Mouse (Mus musculus) CH12.LX (cell line): Measurements from ENCODE around the gene Tedc1. TPM values are rescaled to one million over a fixed set of nuclear protein-coding genes. Genes with fewer than 3 reads are reported as not detected.

Experiments used
- DNase-seq: peaks from one replicate; pipeline ENCODE4 v3.0.0-alpha.2; 2013; ENCODE audit errors: extremely low read depth
- H3K27ac ChIP-seq: 2 replicates; pipeline ENCODE4 v1.5.1; 2012; ENCODE audit warnings: low read depth, mild to moderate bottlenecking, control low read depth, moderate library complexity; ENCODE audit not compliant: insufficient read depth
- H3K27me3 ChIP-seq: replicated peaks from 2 replicates; pipeline ENCODE3; 2012; ENCODE audit warnings: inconsistent platforms
- H3K36me3 ChIP-seq, 2 experiments: replicated peaks in 1 of 2; 2 replicates each; pipeline versions ENCODE3 to v1.6.1; 2012; ENCODE audit warnings: inconsistent platforms in 1 of 2, low read length in 1 of 2, mild to moderate bottlenecking in 1 of 2, mixed read lengths in 1 of 2, moderate library complexity in 1 of 2; ENCODE audit not compliant: control insufficient read depth in 1 of 2, insufficient read depth in 1 of 2
- H3K4me1 ChIP-seq, 2 experiments: 2 replicates each; pipeline ENCODE4 v1.6.1; 2012; ENCODE audit warnings: inconsistent platforms in 1 of 2, moderate library complexity in 1 of 2; ENCODE audit not compliant: insufficient read depth in 2 of 2, control insufficient read depth in 1 of 2
- H3K4me2 ChIP-seq: 2 replicates; pipeline ENCODE4 v1.6.1; 2012; ENCODE audit warnings: low read depth, mild to moderate bottlenecking, control low read depth; ENCODE audit not compliant: poor library complexity, insufficient read depth, severe bottlenecking
- H3K4me3 ChIP-seq, 3 experiments: fragments of 150-350 bp in 1 of 3; sonication (generic) in 1 of 3; replicated peaks in 1 of 3; 2 replicates each; pipeline versions ENCODE3 to v1.5.1; 2011 to 2012; ENCODE audit warnings: low read depth in 2 of 3, low read length in 2 of 3, mild to moderate bottlenecking in 2 of 3, moderate library complexity in 2 of 3, control low read depth in 1 of 3, improper control_type of control experiment in 1 of 3, inconsistent platforms in 1 of 3, mixed read lengths in 1 of 3; ENCODE audit not compliant: poor library complexity in 1 of 3
- H3K79me2 ChIP-seq: replicated peaks from 2 replicates; pipeline ENCODE4 v1.6.1; 2012; ENCODE audit warnings: mild to moderate bottlenecking, moderate library complexity; ENCODE audit not compliant: control insufficient read depth, poor library complexity, insufficient read depth, severe bottlenecking; ENCODE audit errors: extremely low read depth
- H3K9ac ChIP-seq: 2 replicates; pipeline ENCODE4 v1.6.1; 2012; ENCODE audit warnings: low read depth, mild to moderate bottlenecking, control low read depth, moderate library complexity; ENCODE audit not compliant: insufficient read depth
- H3K9me3 ChIP-seq: replicated peaks from 2 replicates; pipeline ENCODE3; 2012; ENCODE audit warnings: low read length, inconsistent platforms, mixed read lengths
- BHLHE40 ChIP-seq: IDR thresholded peaks from 2 replicates; pipeline ENCODE4 v1.6.1; 2011; ENCODE audit warnings: mild to moderate bottlenecking, low read depth, low read length, improper control_type of control experiment
- E2F4 ChIP-seq: IDR thresholded peaks from 2 replicates; pipeline ENCODE4 v1.6.1; 2011; ENCODE audit warnings: low read depth, low read length, improper control_type of control experiment; ENCODE audit not compliant: insufficient replicate concordance
- EP300 ChIP-seq: IDR thresholded peaks from 2 replicates; pipeline ENCODE4 v1.6.1; 2011; ENCODE audit warnings: low read length, improper control_type of control experiment
- ETS1 ChIP-seq: conservative IDR thresholded peaks from 2 replicates; pipeline ENCODE4 v1.6.1; 2012; ENCODE audit warnings: low read depth, mild to moderate bottlenecking, inconsistent platforms, low read length, improper control_type of control experiment, moderate library complexity
- GABPA ChIP-seq: IDR thresholded peaks from 2 replicates; pipeline ENCODE4 v1.6.1; 2012; ENCODE audit warnings: low read depth, low read length, improper control_type of control experiment, inconsistent platforms; ENCODE audit not compliant: insufficient replicate concordance
- HCFC1 ChIP-seq: IDR thresholded peaks from 2 replicates; pipeline ENCODE4 v1.6.1; 2012; ENCODE audit warnings: low read depth, mild to moderate bottlenecking, inconsistent platforms, low read length, improper control_type of control experiment
- KAT2A ChIP-seq: IDR thresholded peaks from 2 replicates; pipeline ENCODE4 v1.6.1; 2012; ENCODE audit warnings: low read length, improper control_type of control experiment, inconsistent platforms; ENCODE audit not compliant: insufficient replicate concordance
- MAX ChIP-seq: IDR thresholded peaks from 2 replicates; pipeline ENCODE4 v1.6.1; 2011; ENCODE audit warnings: low read length, improper control_type of control experiment
- MEF2A ChIP-seq: IDR thresholded peaks from 2 replicates; pipeline ENCODE4 v1.6.1; 2014; ENCODE audit warnings: low read depth, mild to moderate bottlenecking, inconsistent platforms, low read length, improper control_type of control experiment, borderline replicate concordance
- NELFE ChIP-seq: IDR thresholded peaks from 2 replicates; pipeline ENCODE4 v1.6.1; 2011; ENCODE audit warnings: low read depth, low read length, improper control_type of control experiment
- NRF1 ChIP-seq: IDR thresholded peaks from 2 replicates; pipeline ENCODE4 v1.6.1; 2014; ENCODE audit warnings: low read depth, mild to moderate bottlenecking, inconsistent platforms, low read length, improper control_type of control experiment, moderate library complexity
- PAX5 ChIP-seq: IDR thresholded peaks from 2 replicates; pipeline ENCODE4 v1.6.1; 2012; ENCODE audit warnings: low read length, inconsistent platforms, mixed read lengths
- POLR2AphosphoS2 ChIP-seq: IDR thresholded peaks from 2 replicates; pipeline ENCODE4 v1.6.1; 2011; ENCODE audit warnings: low read depth, low read length, improper control_type of control experiment
- RAD21 ChIP-seq: IDR thresholded peaks from 2 replicates; pipeline ENCODE4 v1.6.1; 2011; ENCODE audit warnings: low read depth, mild to moderate bottlenecking, low read length, improper control_type of control experiment, moderate library complexity
- RCOR1 ChIP-seq: conservative IDR thresholded peaks from 2 replicates; pipeline ENCODE4 v1.6.1; 2012; ENCODE audit warnings: low read depth, mild to moderate bottlenecking, inconsistent platforms, low read length, improper control_type of control experiment
- SIN3A ChIP-seq: IDR thresholded peaks from 2 replicates; pipeline ENCODE4 v1.6.1; 2012; ENCODE audit warnings: low read length, improper control_type of control experiment, inconsistent platforms
- SMC3 ChIP-seq: IDR thresholded peaks from 2 replicates; pipeline ENCODE4 v1.6.1; 2011; ENCODE audit warnings: low read depth, low read length, improper control_type of control experiment
- TCF12 ChIP-seq: IDR thresholded peaks from 2 replicates; pipeline ENCODE4 v1.6.1; 2014; ENCODE audit warnings: low read depth, mild to moderate bottlenecking, inconsistent platforms, low read length, improper control_type of control experiment
- UBTF ChIP-seq: IDR thresholded peaks from 2 replicates; pipeline ENCODE4 v1.6.1; 2012; ENCODE audit warnings: low read depth, mild to moderate bottlenecking, inconsistent platforms, low read length, improper control_type of control experiment, moderate library complexity
- USF1 ChIP-seq: IDR thresholded peaks from 2 replicates; pipeline ENCODE4 v1.6.1; 2014; ENCODE audit warnings: low read depth, mild to moderate bottlenecking, inconsistent platforms, low read length, improper control_type of control experiment
- USF2 ChIP-seq: conservative IDR thresholded peaks from 2 replicates; pipeline ENCODE4 v1.6.1; 2011; ENCODE audit warnings: low read depth, low read length, improper control_type of control experiment
- ZC3H11A ChIP-seq: IDR thresholded peaks from 2 replicates; pipeline ENCODE4 v1.6.1; 2012; ENCODE audit warnings: low read depth, mild to moderate bottlenecking, inconsistent platforms, low read length, improper control_type of control experiment
- ZMIZ1 ChIP-seq: IDR thresholded peaks from 2 replicates; pipeline ENCODE4 v1.6.1; 2012; ENCODE audit warnings: low read depth, mild to moderate bottlenecking, inconsistent platforms, low read length, improper control_type of control experiment
- dilution Hi-C: fragments of 300-500 bp; cut with MboI; formaldehyde crosslinking; loops from 2 replicates; pipeline ENCODE4 v1.14.3; 2020; ENCODE audit warnings: low sequenced_read_pairs; ENCODE audit not compliant: extremely low pct_unique_long_range_greater_than_20kb, extremely low pct_ligation_motif_present
- in situ Hi-C: fragments of 300-500 bp; cut with MboI; formaldehyde crosslinking; loops from 3 replicates; pipeline ENCODE4 v1.14.3; 2019; ENCODE audit warnings: low sequenced_read_pairs, low pct_ligation_motif_present, low pct_unique_long_range_greater_than_20kb, mixed read lengths
- polyA plus RNA-seq: library from polyadenylated mRNA; unstranded; fragments of >175 nt; gene quantifications from 2 replicates; pipeline ENCODE4 v1.2.1, GENCODE M21; 2012; ENCODE audit warnings: low read depth; ENCODE audit not compliant: insufficient read length
- total RNA-seq, 2 experiments: library from RNA; depleted of rRNA; stranded (reverse); fragments of 300-350 nt in 1 of 2; fragments of >200 nt in 1 of 2; gene quantifications; 2 replicates each; pipeline ENCODE4 v1.2.3; 2012 to 2014

Tedc1 gene
- total and polyA plus RNA-seq, 3 experiments, result 6.4 to 14.0 (median 9.0) TPM

DNA sequence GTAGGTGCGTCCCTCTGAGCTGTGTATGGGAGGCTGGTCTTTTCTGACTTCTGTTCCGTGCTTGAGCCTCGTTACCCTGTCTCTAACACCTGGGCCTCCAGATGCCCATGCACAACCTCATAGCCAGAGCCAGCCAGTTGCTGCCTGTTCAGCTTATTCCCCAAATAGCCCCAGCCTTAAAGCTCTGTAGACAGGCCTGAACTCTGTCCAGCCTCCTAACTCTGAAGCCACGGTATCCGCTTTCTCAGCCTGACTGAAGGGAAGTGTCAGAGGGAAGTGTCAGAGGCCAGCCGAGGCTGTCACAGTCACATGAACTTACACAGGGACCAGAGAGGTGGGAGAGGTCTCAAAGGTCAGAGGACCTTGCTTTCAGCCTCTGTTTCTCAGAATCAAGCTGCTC is 31.5 kb upstream of the Tedc1 start:
- TF ChIP-seq E2F4 (no peak), BHLHE40 (no peak), RCOR1 (no peak), PAX5 (no peak), USF2 (no peak), NELFE (no peak), SIN3A (no peak), TCF12 (no peak), ZMIZ1 (no peak), ZC3H11A (no peak), POLR2AphosphoS2 (no peak), HCFC1 (no peak), MEF2A (no peak), SMC3 (no peak), GABPA (no peak), KAT2A (no peak), NRF1 (no peak), ETS1 (no peak), RAD21 (no peak)
- no peaks in the 10 kb centered on the region for H3K79me2 ChIP-seq
- dilution Hi-C loops, result no loop called here
- H3K9ac ChIP-seq, result no peak overlapping the region
- no peaks in the 10 kb centered on the region for H3K9me3 ChIP-seq
- no peak for DNase-seq
- in situ Hi-C loops, result no loop called here
- no peak overlapping the region for H3K4me2 ChIP-seq
- H3K27ac ChIP-seq, result no peak overlapping the region
- H3K4me1 ChIP-seq, result peaks cover 0 to 1% of the 10 kb centered on the region in 2 experiments; a peak in 1 of 4 replicates
- H3K27me3 ChIP-seq, result no peaks in the 10 kb centered on the region
- H3K36me3 ChIP-seq, result peaks cover 96 to 99% of the 10 kb centered on the region in 2 experiments
- no peak overlapping the region for H3K4me3 ChIP-seq

DNA sequence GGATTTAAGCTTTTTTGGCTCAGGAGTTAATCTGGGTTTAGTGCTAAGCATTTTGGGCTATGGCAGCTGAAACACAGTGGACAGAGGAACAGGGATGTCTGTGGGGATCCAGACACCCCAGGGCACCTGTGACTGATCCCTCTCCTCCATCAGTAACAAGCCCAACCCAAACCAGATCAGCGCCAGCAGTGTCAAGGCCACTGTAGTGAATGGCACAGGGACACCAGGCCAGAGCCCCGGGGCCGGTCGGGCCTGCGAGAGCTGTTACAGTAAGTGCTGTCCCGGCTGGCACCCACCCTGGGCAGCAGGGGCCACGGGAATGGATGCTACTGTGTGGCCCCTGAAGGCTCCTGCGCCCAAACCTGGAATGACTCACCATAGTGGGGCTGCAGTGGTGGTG is 25.5 kb upstream of the Tedc1 start:
- no peak overlapping the region for H3K4me3 ChIP-seq
- dilution Hi-C loops (no loop called here), in situ Hi-C loops (no loop called here)

More for the DNA sequence above, 25.5 kb upstream of the Tedc1 start:
- Histone ChIP-seq H3K36me3 (peaks cover 97 to 100% of the 10 kb centered on the region in 2 experiments), H3K27ac (no peak overlapping the region), H3K4me1 (no peaks in the 10 kb centered on the region), H3K9me3 (no peaks in the 10 kb centered on the region), H3K79me2 (no peaks in the 10 kb centered on the region), H3K4me2 (no peak overlapping the region), H3K27me3 (no peaks in the 10 kb centered on the region), H3K9ac (no peak overlapping the region)
- TF ChIP-seq MAX, result no peak
- no peak for TF ChIP-seq SIN3A
- no peak for TF ChIP-seq USF1
- TF ChIP-seq GABPA, result no peak
- TF ChIP-seq EP300, result no peak
- TF ChIP-seq UBTF, result no peak
- DNase-seq, result no peak
